Mouse (Mus musculus): ENCODE measurements around the gene Axin1. TPM values are rescaled to one million over a fixed set of nuclear protein-coding genes. Genes with fewer than 3 reads are reported as not detected.
A peak's percentile ranks its signal among the peaks of the same experiment; 100 is the strongest.

Axin1 gene
- polyA plus RNA-seq, 1 experiment from 2014 or later = 12.9 TPM

- H3K9ac ChIP-seq (ENCODE audit: low read depth, low read length) = no peak overlapping the region
- no peaks in the 10 kb centered on the region for H3K9me3 ChIP-seq (ENCODE audit: control insufficient read depth, low read length)
- peaks cover 4% of the 10 kb centered on the region; the same call in 1 of the 2 replicates for H3K4me1 ChIP-seq (ENCODE audit: control insufficient read depth, insufficient read depth, low read length)
- no peak overlapping the region for H3K27ac ChIP-seq (replicated peaks; ENCODE audit: low read depth, low read length)
- H3K27me3 ChIP-seq (replicated peaks; ENCODE audit: control insufficient read depth, insufficient read depth, low read length) = peaks cover 61% of the 10 kb centered on the region
- H3K4me3 ChIP-seq (ENCODE audit: low read depth, low read length) = no peak overlapping the region
- ATAC-seq (ENCODE audit: low read depth) (no peak), DNase-seq (ENCODE audit: low spot score) (no peak)
- no peak overlapping the region for H3K4me2 ChIP-seq (ENCODE audit: low read depth, low read length)
- no peaks in the 10 kb centered on the region for H3K36me3 ChIP-seq (ENCODE audit: control insufficient read depth, insufficient read depth, low read length)
- 75% methylated on average over 7 of the region's 7 CpGs for WGBS
These were observed 23.1 kb upstream of the Axin1 start for GRCm38 (mm10) chr17:26115205-26115898.

GRCm38 (mm10) chr17:26115956-26116487, 22.5 kb upstream of the Axin1 start:
- H3K9me3 ChIP-seq (ENCODE audit: control insufficient read depth, low read length) = no peaks in the 10 kb centered on the region
- 66% methylated on average over 3 of the region's 3 CpGs for WGBS
- ATAC-seq (ENCODE audit: low read depth) (no peak), DNase-seq (ENCODE audit: low spot score) (no peak)
- no peak overlapping the region for H3K4me2 ChIP-seq (ENCODE audit: low read depth, low read length)
- H3K4me3 ChIP-seq (ENCODE audit: low read depth, low read length) = no peak overlapping the region
- H3K4me1 ChIP-seq (ENCODE audit: control insufficient read depth, insufficient read depth, low read length) = peaks cover 4% of the 10 kb centered on the region; the same call in 1 of the 2 replicates
- H3K9ac ChIP-seq (ENCODE audit: low read depth, low read length) = no peak overlapping the region
- peaks cover 55% of the 10 kb centered on the region for H3K27me3 ChIP-seq (replicated peaks; ENCODE audit: control insufficient read depth, insufficient read depth, low read length)
- no peaks in the 10 kb centered on the region for H3K36me3 ChIP-seq (ENCODE audit: control insufficient read depth, insufficient read depth, low read length)
- H3K27ac ChIP-seq (replicated peaks; ENCODE audit: low read depth, low read length) = no peak overlapping the region

GRCm38 (mm10) chr17:26116503-26117258, 21.8 kb upstream of the Axin1 start:
- no peak overlapping the region for H3K4me2 ChIP-seq (ENCODE audit: low read depth, low read length)
- peaks cover 48% of the 10 kb centered on the region for H3K27me3 ChIP-seq (replicated peaks; ENCODE audit: control insufficient read depth, insufficient read depth, low read length)
- no peak for DNase-seq (ENCODE audit: low spot score)
- peaks cover 4% of the 10 kb centered on the region; the same call in 1 of the 2 replicates for H3K4me1 ChIP-seq (ENCODE audit: control insufficient read depth, insufficient read depth, low read length)
- H3K9me3 ChIP-seq (ENCODE audit: control insufficient read depth, low read length) = no peaks in the 10 kb centered on the region
- WGBS = 88% methylated on average over 17 of the region's 17 CpGs
- H3K27ac ChIP-seq (replicated peaks; ENCODE audit: low read depth, low read length) = no peak overlapping the region
- no peak overlapping the region for H3K9ac ChIP-seq (ENCODE audit: low read depth, low read length)
- H3K36me3 ChIP-seq (ENCODE audit: control insufficient read depth, insufficient read depth, low read length) = no peaks in the 10 kb centered on the region
- no peak for ATAC-seq (ENCODE audit: low read depth)
- H3K4me3 ChIP-seq (ENCODE audit: low read depth, low read length) = no peak overlapping the region

- Histone ChIP-seq H3K27me3 (replicated peaks; ENCODE audit: control insufficient read depth, insufficient read depth, low read length) (peaks cover 15% of the 10 kb centered on the region), H3K4me3 (ENCODE audit: low read depth, low read length) (no peak overlapping the region), H3K27ac (replicated peaks; ENCODE audit: low read depth, low read length) (no peak overlapping the region), H3K4me2 (ENCODE audit: low read depth, low read length) (0 out of 2 replicates have a peak overlapping the region, but pooled peaks have one; percentile 10), H3K36me3 (ENCODE audit: control insufficient read depth, insufficient read depth, low read length) (no peaks in the 10 kb centered on the region), H3K9ac (ENCODE audit: low read depth, low read length) (peak overlapping the region; percentile 37; the same call in 1 of the 2 replicates), H3K4me1 (ENCODE audit: control insufficient read depth, insufficient read depth, low read length) (peaks cover 8% of the 10 kb centered on the region), H3K9me3 (ENCODE audit: control insufficient read depth, low read length) (no peaks in the 10 kb centered on the region)
- DNase-seq (ENCODE audit: low spot score) = peak; percentile 73
- 46% methylated on average over 33 of the region's 33 CpGs for WGBS
- peak; percentile 67 for ATAC-seq (ENCODE audit: low read depth)
These were observed 18.4 kb upstream of the Axin1 start for GRCm38 (mm10) chr17:26119766-26120710.

- no peaks in the 10 kb centered on the region; the same call in 1 of the 2 replicates for H3K27me3 ChIP-seq (replicated peaks; ENCODE audit: control insufficient read depth, insufficient read depth, low read length)
- H3K4me3 ChIP-seq (ENCODE audit: low read depth, low read length) = 0 out of 2 replicates have a peak overlapping the region, but pooled peaks have one; percentile 77
- 45% methylated on average over 5 of the region's 5 CpGs for WGBS
- H3K27ac ChIP-seq (replicated peaks; ENCODE audit: low read depth, low read length) = no peak overlapping the region
- no peak overlapping the region for H3K4me2 ChIP-seq (ENCODE audit: low read depth, low read length)
- H3K4me1 ChIP-seq (ENCODE audit: control insufficient read depth, insufficient read depth, low read length) = peaks cover 8% of the 10 kb centered on the region
- H3K9ac ChIP-seq (ENCODE audit: low read depth, low read length) = no peak overlapping the region
- no peak for DNase-seq (ENCODE audit: low spot score)
- ATAC-seq (ENCODE audit: low read depth) = no peak
- no peaks in the 10 kb centered on the region for H3K9me3 ChIP-seq (ENCODE audit: control insufficient read depth, low read length)
- H3K36me3 ChIP-seq (ENCODE audit: control insufficient read depth, insufficient read depth, low read length) = peaks cover 21% of the 10 kb centered on the region
These were observed 15.9 kb upstream of the Axin1 start for GRCm38 (mm10) chr17:26122431-26123140.

- H3K36me3 ChIP-seq (ENCODE audit: control insufficient read depth, insufficient read depth, low read length) = peaks cover 28% of the 10 kb centered on the region
- WGBS = under 1% methylated on average over 32 of the region's 32 CpGs
- H3K9ac ChIP-seq (ENCODE audit: low read depth, low read length) = peak within 1 kb of the TSS; percentile 72
- ATAC-seq (ENCODE audit: low read depth) (peak; percentile 95), DNase-seq (ENCODE audit: low spot score) (peak; percentile 99)
- H3K27ac ChIP-seq (replicated peaks; ENCODE audit: low read depth, low read length) = no peak within 1 kb of the TSS; the same call in 1 of the 2 replicates
- no peaks in the 10 kb centered on the region; the same call in 1 of the 2 replicates for H3K27me3 ChIP-seq (replicated peaks; ENCODE audit: control insufficient read depth, insufficient read depth, low read length)
- peak within 1 kb of the TSS; percentile 92 for H3K4me2 ChIP-seq (ENCODE audit: low read depth, low read length)
- H3K4me1 ChIP-seq (ENCODE audit: control insufficient read depth, insufficient read depth, low read length) = peaks cover 8% of the 10 kb centered on the region
- peak within 1 kb of the TSS; percentile 77 for H3K4me3 ChIP-seq (ENCODE audit: low read depth, low read length)
- no peaks in the 10 kb centered on the region for H3K9me3 ChIP-seq (ENCODE audit: control insufficient read depth, low read length)
These were observed 15.2 kb upstream of the Axin1 start, which contains the start of gene Mrpl28 for GRCm38 (mm10) chr17:26123267-26123684. TSS of gene Mrpl28 (plus strand) at chr17:26123500.

- peaks cover 41% of the 10 kb centered on the region for H3K36me3 ChIP-seq (ENCODE audit: control insufficient read depth, insufficient read depth, low read length)
- H3K4me2 ChIP-seq (ENCODE audit: low read depth, low read length) = peak overlapping the region; percentile 92
- no peak for ATAC-seq (ENCODE audit: low read depth)
- no peak for DNase-seq (ENCODE audit: low spot score)
- H3K27me3 ChIP-seq (replicated peaks; ENCODE audit: control insufficient read depth, insufficient read depth, low read length) = no peaks in the 10 kb centered on the region
- H3K27ac ChIP-seq (replicated peaks; ENCODE audit: low read depth, low read length) = no peak overlapping the region
- H3K4me1 ChIP-seq (ENCODE audit: control insufficient read depth, insufficient read depth, low read length) = peaks cover 8% of the 10 kb centered on the region
- WGBS = 82% methylated on average over 7 of the region's 7 CpGs
- H3K9me3 ChIP-seq (ENCODE audit: control insufficient read depth, low read length) = no peaks in the 10 kb centered on the region
- peak overlapping the region; percentile 72 for H3K9ac ChIP-seq (ENCODE audit: low read depth, low read length)
- peak overlapping the region; percentile 77 for H3K4me3 ChIP-seq (ENCODE audit: low read depth, low read length)
These were observed 13.9 kb upstream of the Axin1 start for GRCm38 (mm10) chr17:26124560-26124959.
